Mouse (Mus musculus): ENCODE measurements around the gene Rhox2h. TPM values are rescaled to one million over a fixed set of nuclear protein-coding genes. Genes with fewer than 3 reads are reported as not detected.
"Not testable (repeated sequence)": the region's sequence is repeated elsewhere in the genome, so short reads cannot be mapped to it uniquely, and the experiment has no call there.

Rhox2h gene
- not detected in 2 replicates for polyA plus RNA-seq (2014; fragmentation: Nextera tagmentation; extraction: Ambion mirVana)

DNA sequence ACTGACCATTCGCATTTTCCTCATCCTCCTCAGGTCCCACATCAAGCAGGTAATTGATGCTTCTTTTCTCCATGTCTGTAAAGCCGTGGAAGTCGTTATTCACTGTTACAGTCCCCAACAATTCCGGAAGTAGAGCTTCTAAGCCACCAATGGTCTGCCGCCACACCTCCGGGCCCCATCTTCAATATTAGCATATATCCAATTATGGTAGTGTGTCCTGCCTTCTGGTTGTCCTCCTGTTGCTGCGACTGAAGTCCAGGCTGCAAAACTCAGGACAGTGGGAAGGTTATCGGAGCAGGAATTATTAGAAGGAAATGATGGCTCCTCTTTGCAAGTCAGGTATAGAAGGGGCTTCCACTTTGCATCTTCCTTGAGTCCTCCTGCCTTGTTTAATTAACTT, at the start of gene Rhox2h:
Rhox2h (minus strand) TSS at position 101 of the 400 bp plus-strand sequence.
- WGBS, result 83% methylated on average over 8 of the region's 8 CpGs
- ATAC-seq (ENCODE audit: insufficient number of reproducible peaks, low FRiP score, low TSS enrichment, low read depth); H3K9ac ChIP-seq (ENCODE audit: low read length): not testable (repeated sequence)

GRCm38 (mm10) chrX:37701821-37702387, 28.8 kb upstream of the Rhox2h start:
- Histone ChIP-seq H3K4me3 (ENCODE audit: low read depth, low read length) (no peak overlapping the region), H3K9me3 (ENCODE audit: control insufficient read depth, low read length) (no peaks in the 10 kb centered on the region), H3K9ac (ENCODE audit: low read length) (no peak overlapping the region), H3K27ac (replicated peaks; ENCODE audit: low read depth, low read length) (no peak overlapping the region), H3K4me1 (ENCODE audit: control insufficient read depth, insufficient read depth, low read length) (no peaks in the 10 kb centered on the region), H3K4me2 (ENCODE audit: low read depth, severe bottlenecking) (no peak overlapping the region), H3K27me3 (ENCODE audit: control insufficient read depth, insufficient read depth, low read length) (no peaks in the 10 kb centered on the region), H3K36me3 (ENCODE audit: control insufficient read depth, insufficient read depth, low read length) (no peaks in the 10 kb centered on the region)
- no peak for ATAC-seq (ENCODE audit: insufficient number of reproducible peaks, low FRiP score, low TSS enrichment, low read depth)
- 73% methylated on average over 3 of the region's 3 CpGs for WGBS
- no peak for DNase-seq (ENCODE audit: low spot score)

More for the DNA sequence above, at the start of gene Rhox2h:
- H3K9me3 ChIP-seq (ENCODE audit: control insufficient read depth, low read length); H3K36me3 ChIP-seq (ENCODE audit: control insufficient read depth, insufficient read depth, low read length); DNase-seq (ENCODE audit: low spot score); H3K4me3 ChIP-seq (ENCODE audit: low read depth, low read length); H3K27ac ChIP-seq (replicated peaks; ENCODE audit: low read depth, low read length); H3K27me3 ChIP-seq (ENCODE audit: control insufficient read depth, insufficient read depth, low read length); H3K4me1 ChIP-seq (ENCODE audit: control insufficient read depth, insufficient read depth, low read length); H3K4me2 ChIP-seq (ENCODE audit: low read depth, severe bottlenecking): not testable (repeated sequence)

GRCm38 (mm10) chrX:37692261-37692660, 19.2 kb upstream of the Rhox2h start:
- H3K4me2 ChIP-seq (ENCODE audit: low read depth, severe bottlenecking), result no peak overlapping the region
- ATAC-seq (ENCODE audit: insufficient number of reproducible peaks, low FRiP score, low TSS enrichment, low read depth) (no peak), DNase-seq (ENCODE audit: low spot score) (no peak)
- H3K9ac ChIP-seq (ENCODE audit: low read length), result no peak overlapping the region
- H3K27ac ChIP-seq (replicated peaks; ENCODE audit: low read depth, low read length), result no peak overlapping the region
- no peak overlapping the region for H3K4me3 ChIP-seq (ENCODE audit: low read depth, low read length)
- no peaks in the 10 kb centered on the region for H3K27me3 ChIP-seq (ENCODE audit: control insufficient read depth, insufficient read depth, low read length)
- H3K9me3 ChIP-seq (ENCODE audit: control insufficient read depth, low read length), result no peaks in the 10 kb centered on the region
- 78% methylated on average over 2 of the region's 2 CpGs for WGBS
- no peaks in the 10 kb centered on the region for H3K36me3 ChIP-seq (ENCODE audit: control insufficient read depth, insufficient read depth, low read length)
- no peaks in the 10 kb centered on the region for H3K4me1 ChIP-seq (ENCODE audit: control insufficient read depth, insufficient read depth, low read length)

DNA sequence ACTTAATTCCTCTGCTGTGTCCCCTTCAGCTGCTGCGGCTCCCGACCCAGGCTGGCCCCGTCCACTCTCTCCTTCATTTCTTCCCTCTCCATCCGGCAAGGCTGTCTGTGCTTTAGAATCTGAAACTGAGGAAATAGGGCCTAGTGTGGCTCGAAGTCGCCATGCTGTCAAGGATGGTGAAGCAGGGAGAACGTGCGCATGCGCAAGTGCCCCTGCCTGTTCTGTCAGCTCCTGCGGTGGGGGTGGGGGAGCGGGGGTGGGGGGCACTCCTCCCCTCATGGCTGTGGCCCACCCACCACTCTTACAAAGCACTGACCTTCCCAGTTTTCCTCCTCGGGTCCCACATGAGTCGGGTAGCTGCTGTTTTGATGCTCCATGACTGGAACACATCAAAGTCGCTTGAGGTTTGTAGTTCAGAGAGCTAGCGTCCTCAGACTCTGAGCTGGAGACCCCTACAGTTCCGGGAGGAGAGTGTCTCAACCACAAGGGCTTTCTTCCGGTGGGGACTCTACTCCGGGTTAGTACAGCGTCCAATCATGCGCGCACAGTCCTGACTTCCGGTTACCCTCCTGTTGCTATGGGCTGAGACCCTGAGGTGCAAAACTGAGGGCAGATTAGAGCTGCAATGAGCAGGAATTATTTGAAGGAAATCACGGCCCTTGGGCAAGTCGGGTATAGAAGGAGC, 10.1 kb upstream of the Rhox2h start:
- WGBS, result 85% methylated on average over 24 of the region's 24 CpGs

GRCm38 (mm10) chrX:37668664-37669063, 4.4 kb downstream of the Rhox2h start, which contains the start of gene Rhox3h:
TSS of gene Rhox3h (minus strand) at chrX:37668764.
- not testable (repeated sequence) for ATAC-seq (ENCODE audit: insufficient number of reproducible peaks, low FRiP score, low TSS enrichment, low read depth); DNase-seq (ENCODE audit: low spot score); H3K27me3 ChIP-seq (ENCODE audit: control insufficient read depth, insufficient read depth, low read length); H3K36me3 ChIP-seq (ENCODE audit: control insufficient read depth, insufficient read depth, low read length); H3K9ac ChIP-seq (ENCODE audit: low read length); H3K4me1 ChIP-seq (ENCODE audit: control insufficient read depth, insufficient read depth, low read length); H3K4me3 ChIP-seq (ENCODE audit: low read depth, low read length); H3K4me2 ChIP-seq (ENCODE audit: low read depth, severe bottlenecking); H3K27ac ChIP-seq (replicated peaks; ENCODE audit: low read depth, low read length); H3K9me3 ChIP-seq (ENCODE audit: control insufficient read depth, low read length)
- 100% methylated on average over 1 of the region's 3 CpGs for WGBS

More for the DNA sequence above, 10.1 kb upstream of the Rhox2h start:
- Histone ChIP-seq H3K4me2 (ENCODE audit: low read depth, severe bottlenecking) (no peak overlapping the region), H3K4me3 (ENCODE audit: low read depth, low read length) (no peak overlapping the region), H3K4me1 (ENCODE audit: control insufficient read depth, insufficient read depth, low read length) (no peaks in the 10 kb centered on the region), H3K9me3 (ENCODE audit: control insufficient read depth, low read length) (no peaks in the 10 kb centered on the region), H3K27ac (replicated peaks; ENCODE audit: low read depth, low read length) (no peak overlapping the region), H3K27me3 (ENCODE audit: control insufficient read depth, insufficient read depth, low read length) (no peaks in the 10 kb centered on the region), H3K9ac (ENCODE audit: low read length) (no peak overlapping the region), H3K36me3 (ENCODE audit: control insufficient read depth, insufficient read depth, low read length) (no peaks in the 10 kb centered on the region)
- no peak for DNase-seq (ENCODE audit: low spot score)
- no peak for ATAC-seq (ENCODE audit: insufficient number of reproducible peaks, low FRiP score, low TSS enrichment, low read depth)

GRCm38 (mm10) chrX:37651227-37651626, 21.9 kb downstream of the Rhox2h start, which contains the start of gene Rhox4g:
TSS of gene Rhox4g (minus strand) at chrX:37651327.
- not testable (repeated sequence) for H3K4me2 ChIP-seq (ENCODE audit: low read depth, severe bottlenecking); H3K4me3 ChIP-seq (ENCODE audit: low read depth, low read length); H3K9me3 ChIP-seq (ENCODE audit: control insufficient read depth, low read length); H3K27me3 ChIP-seq (ENCODE audit: control insufficient read depth, insufficient read depth, low read length); ATAC-seq (ENCODE audit: insufficient number of reproducible peaks, low FRiP score, low TSS enrichment, low read depth); H3K9ac ChIP-seq (ENCODE audit: low read length); H3K27ac ChIP-seq (replicated peaks; ENCODE audit: low read depth, low read length); H3K36me3 ChIP-seq (ENCODE audit: control insufficient read depth, insufficient read depth, low read length); H3K4me1 ChIP-seq (ENCODE audit: control insufficient read depth, insufficient read depth, low read length); DNase-seq (ENCODE audit: low spot score)
- WGBS, result 86% methylated on average over 15 of the region's 20 CpGs

GRCm38 (mm10) chrX:37643370-37643769, 29.7 kb downstream of the Rhox2h start, which contains the start of gene Rhox2g:
TSS of gene Rhox2g (minus strand) at chrX:37643470.
- H3K27ac ChIP-seq (replicated peaks; ENCODE audit: low read depth, low read length); H3K27me3 ChIP-seq (ENCODE audit: control insufficient read depth, insufficient read depth, low read length); H3K4me2 ChIP-seq (ENCODE audit: low read depth, severe bottlenecking); H3K4me1 ChIP-seq (ENCODE audit: control insufficient read depth, insufficient read depth, low read length); DNase-seq (ENCODE audit: low spot score); H3K9ac ChIP-seq (ENCODE audit: low read length); H3K4me3 ChIP-seq (ENCODE audit: low read depth, low read length); H3K9me3 ChIP-seq (ENCODE audit: control insufficient read depth, low read length); ATAC-seq (ENCODE audit: insufficient number of reproducible peaks, low FRiP score, low TSS enrichment, low read depth); H3K36me3 ChIP-seq (ENCODE audit: control insufficient read depth, insufficient read depth, low read length): not testable (repeated sequence)
- WGBS, result 83% methylated on average over 6 of the region's 6 CpGs

DNA sequence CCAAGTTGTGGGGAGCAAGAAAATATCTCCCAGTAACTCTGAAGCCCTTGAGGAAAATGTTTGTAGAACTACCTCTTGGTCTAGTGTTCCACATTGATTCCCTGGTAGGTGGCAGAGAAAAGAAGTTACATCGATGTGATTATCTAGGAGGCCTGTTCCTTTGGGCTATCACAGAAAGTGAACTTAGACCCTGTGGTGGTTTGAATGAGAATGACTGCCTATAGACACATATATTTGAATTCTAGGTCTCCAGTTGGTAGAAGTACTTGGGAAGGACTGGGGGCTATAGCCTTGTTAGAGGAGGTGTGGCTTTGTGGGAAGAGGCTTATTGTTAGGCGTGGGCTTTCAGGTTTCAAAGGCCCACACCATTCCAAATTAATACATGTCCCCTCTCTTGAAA, 44.6 kb downstream of the Rhox2h start, which contains the start of gene Rhox3g:
Rhox3g (minus strand) TSS at position 101 of the 400 bp plus-strand sequence.
- WGBS, result 88% methylated on average over 2 of the region's 2 CpGs
- H3K4me3 ChIP-seq (ENCODE audit: low read depth, low read length); H3K4me1 ChIP-seq (ENCODE audit: control insufficient read depth, insufficient read depth, low read length); H3K27me3 ChIP-seq (ENCODE audit: control insufficient read depth, insufficient read depth, low read length); DNase-seq (ENCODE audit: low spot score); H3K9ac ChIP-seq (ENCODE audit: low read length); H3K27ac ChIP-seq (replicated peaks; ENCODE audit: low read depth, low read length); H3K36me3 ChIP-seq (ENCODE audit: control insufficient read depth, insufficient read depth, low read length); H3K4me2 ChIP-seq (ENCODE audit: low read depth, severe bottlenecking); ATAC-seq (ENCODE audit: insufficient number of reproducible peaks, low FRiP score, low TSS enrichment, low read depth); H3K9me3 ChIP-seq (ENCODE audit: control insufficient read depth, low read length): not testable (repeated sequence)
